Mouse (Mus musculus) C2C12 (cell line): ENCODE results near the gene Klhl36.

Experiments
- CEBPB ChIP-seq: IDR thresholded peaks from one replicate; pipeline ENCODE4 v1.6.1; 2011; ENCODE audit warnings: low read depth, mild to moderate bottlenecking, control low read depth, moderate library complexity
- CTCF ChIP-seq: IDR thresholded peaks from one replicate; pipeline ENCODE4 v1.5.1; 2011; ENCODE audit not compliant: control insufficient read depth, insufficient read depth, insufficient read length
- FOSL1 ChIP-seq: IDR thresholded peaks from one replicate; pipeline ENCODE4 v1.8.0; 2011; ENCODE audit warnings: mild to moderate bottlenecking, low read length; ENCODE audit not compliant: poor library complexity, insufficient read depth, severe bottlenecking
- MAX ChIP-seq: IDR thresholded peaks from one replicate; pipeline ENCODE4 v1.6.1; 2011; ENCODE audit warnings: mild to moderate bottlenecking, control low read depth
- MYOD1 ChIP-seq: IDR thresholded peaks from one replicate; pipeline ENCODE4 v1.6.1; 2011; ENCODE audit warnings: low read depth; ENCODE audit not compliant: control insufficient read depth, insufficient read length
- MYOG ChIP-seq: IDR thresholded peaks from one replicate; pipeline ENCODE4 v1.6.1; 2011; ENCODE audit not compliant: control insufficient read depth, insufficient read length; ENCODE audit errors: extremely low read depth
- USF1 ChIP-seq: IDR thresholded peaks from one replicate; pipeline ENCODE4 v1.6.1; 2011; ENCODE audit warnings: low read depth, mild to moderate bottlenecking, control low read depth, moderate library complexity

DNA sequence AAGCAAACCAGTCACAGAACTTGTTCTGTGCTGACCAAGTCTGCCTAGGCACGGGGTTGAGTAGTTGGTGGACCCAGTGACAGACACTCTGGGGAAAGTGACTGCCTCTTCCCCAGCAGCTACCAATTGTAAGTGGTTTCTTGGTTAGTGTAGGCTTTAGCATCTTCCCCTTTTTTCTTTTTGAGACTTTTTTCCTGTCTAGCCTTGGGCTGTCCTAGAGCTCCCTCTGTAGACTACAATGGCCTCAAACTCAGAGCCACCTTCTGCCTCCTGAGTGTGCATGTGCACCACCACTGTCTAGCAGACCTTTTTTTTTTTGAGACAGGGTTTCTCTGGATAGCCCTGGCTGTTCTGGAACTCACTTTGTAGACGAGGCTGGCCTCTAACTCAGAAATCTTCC is 64.4 kb downstream of the Klhl36 start:
- TF ChIP-seq CTCF (no peak), CEBPB (no peak), MYOG (no peak), MAX (no peak), MYOD1 (no peak), USF1 (no peak), FOSL1 (no peak)
